Mouse (Mus musculus): ENCODE measurements at regions not wholly inside any gene's neighbourhood (a gene's known extent, or its start where the extent isn't known, plus 50 kb on each side); places are given as distances from the start of the nearest gene placed in this dataset.

DNA sequence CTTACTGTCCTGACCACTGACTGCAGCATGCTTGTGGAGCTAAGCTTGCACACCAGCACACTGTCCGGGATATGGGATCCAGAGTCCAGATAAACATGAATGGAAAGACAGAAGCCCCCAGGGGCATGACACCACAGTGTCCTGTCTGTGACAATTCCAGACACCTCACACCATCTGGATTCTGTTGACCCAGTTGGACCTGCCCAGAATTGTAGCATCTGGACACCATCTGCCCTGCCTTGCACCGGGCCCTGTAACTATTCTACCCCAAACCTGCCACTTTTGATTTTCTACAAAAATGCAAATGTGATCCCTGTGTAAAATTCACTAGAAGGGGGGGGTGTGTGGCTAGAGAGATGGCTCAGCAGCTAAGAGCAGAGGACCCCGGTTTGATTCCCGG is 114.5 kb upstream of the Hs6st1 start:
- TF ChIP-seq CTCF (IDR thresholded peaks at IDR 0.05; ENCODE audit: extremely low read depth, insufficient read length, insufficient replicate concordance, low read depth, low read length) (no peak), POLR2A (IDR thresholded peaks at IDR 0.05; ENCODE audit: low read depth, low read length) (no peak)
